7 mouse cellular contexts compared by ENCODE assay signal in the genomic region with DNA sequence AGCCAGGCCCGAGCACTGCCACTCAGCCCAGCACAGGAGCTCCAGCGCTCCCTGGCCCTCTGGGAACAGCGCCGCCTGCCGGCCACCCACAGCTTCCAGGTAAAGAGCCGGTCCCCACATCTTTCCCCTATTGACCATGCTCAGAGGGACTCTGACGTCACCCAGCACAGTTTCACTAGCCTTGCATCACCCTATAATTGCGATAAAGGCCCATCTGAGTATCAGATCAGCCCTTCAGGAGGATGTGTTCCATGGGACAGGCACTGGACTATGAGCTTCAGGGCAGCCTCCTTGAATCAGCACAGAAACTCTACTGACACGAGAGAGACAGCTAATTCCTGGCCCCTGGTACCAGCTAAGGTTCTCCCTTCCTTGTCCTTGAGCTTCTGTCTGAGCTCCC. TPM values are rescaled to one million over a fixed set of nuclear protein-coding genes. Genes with fewer than 3 reads are reported as not detected.
DNase-seq lines count a peak whose midpoint lies in the region; ATAC-seq and TF ChIP-seq lines count a peak whose summit lies in the region.

No protein-coding gene starts in this region.

- H3K9me3 ChIP-seq in kidney, embryonic 15.5 days (replicated peaks), result no peaks in the 10 kb centered on the region
- H3K9me3 ChIP-seq in liver, embryonic 15.5 days (replicated peaks), result no peaks in the 10 kb centered on the region

- ATAC-seq in kidney, embryonic 15.5 days (replicated peaks; ENCODE audit: low FRiP score), result no peak
- 0 out of 2 replicates have a peak, but pooled peaks have one; percentile 16 for ATAC-seq in liver, embryonic 15.5 days (ENCODE audit: insufficient read depth)

- no peak overlapping the region for H3K9ac ChIP-seq in kidney, embryonic 15.5 days
- no peak overlapping the region for H3K9ac ChIP-seq in liver, embryonic 15.5 days

- no peak overlapping the region for H3K4me3 ChIP-seq in kidney, adult 2 months (ENCODE audit: insufficient read depth, low read depth, low read length)
- H3K4me3 ChIP-seq in kidney, embryonic 15.5 days (replicated peaks), result no peak overlapping the region
- no peak overlapping the region for H3K4me3 ChIP-seq in liver, embryonic 15.5 days (replicated peaks)

- TF ChIP-seq CTCF in kidney, adult 2 months (conservative IDR thresholded peaks at IDR 0.05; ENCODE audit: insufficient read depth, insufficient read length, low read depth, low read length), result peak; percentile 64

- H3K4me2 ChIP-seq in kidney, embryonic 15.5 days, result no peak overlapping the region
- H3K4me2 ChIP-seq in liver, embryonic 15.5 days, result no peak overlapping the region

- 36% methylated on average over 9 of the region's 9 CpGs for WGBS in kidney, adult 2 months
- 21% methylated on average over 9 of the region's 9 CpGs for WGBS in kidney, embryonic 15.5 days
- 24% methylated on average over 9 of the region's 9 CpGs for WGBS in liver, embryonic 15.5 days (ENCODE audit: insufficient replicate concordance)

- H3K27me3 ChIP-seq in kidney, adult 2 months (replicated peaks; ENCODE audit: control insufficient read depth, insufficient read depth, low read length), result no peaks in the 10 kb centered on the region
- H3K27me3 ChIP-seq in kidney, embryonic 15.5 days, result peaks cover 43% of the 10 kb centered on the region
- peaks cover 49% of the 10 kb centered on the region for H3K27me3 ChIP-seq in liver, embryonic 15.5 days

- H3K4me1 ChIP-seq in kidney, adult 2 months (ENCODE audit: control insufficient read depth, insufficient read depth, low read length), result no peaks in the 10 kb centered on the region; the same call in 1 of the 2 replicates
- peaks cover 57% of the 10 kb centered on the region for H3K4me1 ChIP-seq in kidney, embryonic 15.5 days
- H3K4me1 ChIP-seq in liver, embryonic 15.5 days (replicated peaks), result peaks cover 29% of the 10 kb centered on the region

- no peak overlapping the region for H3K27ac ChIP-seq in kidney, adult 2 months (ENCODE audit: insufficient read depth, low read depth, low read length)
- H3K27ac ChIP-seq in kidney, embryonic 15.5 days, result no peak overlapping the region
- no peak overlapping the region for H3K27ac ChIP-seq in liver, embryonic 15.5 days (replicated peaks)

- peak; percentile 37 for DNase-seq in kidney, adult 2 months
- peak; percentile 44 to 56 for DNase-seq in CD8-positive naive resting alpha-beta T cell, adult 2 months (ENCODE audit: low read depth in 2 of 2, low spot score in 2 of 2)
- DNase-seq in T-cell, adult 2 months (ENCODE audit: low spot score), result peak; percentile 50
- peak; percentile 76 for DNase-seq in embryo, embryonic 9.5 days (ENCODE audit: extremely low spot score)
- DNase-seq in thymus, postnatal 14 days, result peak; percentile 62

- H3K36me3 ChIP-seq in kidney, adult 2 months (ENCODE audit: control insufficient read depth, insufficient read depth, low read length), result no peaks in the 10 kb centered on the region
- peaks cover 11% of the 10 kb centered on the region for H3K36me3 ChIP-seq in kidney, embryonic 15.5 days
- 0 out of 2 replicates have a peak, but pooled peaks cover 5% of the 10 kb centered on the region for H3K36me3 ChIP-seq in liver, embryonic 15.5 days (replicated peaks)

- TF ChIP-seq POLR2A in kidney, adult 2 months (IDR thresholded peaks at IDR 0.05; ENCODE audit: low read depth, low read length), result no peak

RNA-seq across cellular contexts. Expression of a gene that starts 3.6 kb away (rescaled TPM):
- polyA plus RNA-seq in kidney, adult 2 months (2012; rRNA removed), result 2.8 and 4.7 TPM in 2 replicates
- polyA plus RNA-seq in kidney, embryonic 15.5 days (2015; fragmentation: Nextera tagmentation; extraction: Ambion mirVana), result 3.0 and 4.2 TPM in 2 replicates
- polyA plus RNA-seq in liver, embryonic 15.5 days (2015; fragmentation: Nextera tagmentation; extraction: Ambion mirVana), result 0.17 and 0.38 TPM in 2 replicates

RNA-seq across cellular contexts. Expression of a gene that starts 12.8 kb away (rescaled TPM):
- 36.5 and 38.7 TPM in 2 replicates for polyA plus RNA-seq in kidney, adult 2 months (2012; rRNA removed)
- 44.0 and 51.6 TPM in 2 replicates for polyA plus RNA-seq in kidney, embryonic 15.5 days (2015; fragmentation: Nextera tagmentation; extraction: Ambion mirVana)
- polyA plus RNA-seq in liver, embryonic 15.5 days (2015; fragmentation: Nextera tagmentation; extraction: Ambion mirVana), result 24.0 and 25.5 TPM in 2 replicates

RNA-seq across cellular contexts. Expression of a gene that starts 14.0 kb away (rescaled TPM):
- polyA plus RNA-seq in kidney, adult 2 months (2012; rRNA removed), result 10.7 and 10.8 TPM in 2 replicates
- 50.3 and 74.1 TPM in 2 replicates for polyA plus RNA-seq in kidney, embryonic 15.5 days (2015; fragmentation: Nextera tagmentation; extraction: Ambion mirVana)
- 3.2 and 3.7 TPM in 2 replicates for polyA plus RNA-seq in liver, embryonic 15.5 days (2015; fragmentation: Nextera tagmentation; extraction: Ambion mirVana)

RNA-seq across cellular contexts. Expression of a gene that starts 15.2 kb away (rescaled TPM):
- 0.46 and 0.66 TPM in 2 replicates for polyA plus RNA-seq in kidney, adult 2 months (2012; rRNA removed)
- polyA plus RNA-seq in kidney, embryonic 15.5 days (2015; fragmentation: Nextera tagmentation; extraction: Ambion mirVana), result 2.1 and 2.3 TPM in 2 replicates
- polyA plus RNA-seq in liver, embryonic 15.5 days (2015; fragmentation: Nextera tagmentation; extraction: Ambion mirVana), result 0.36 and 0.54 TPM in 2 replicates

RNA-seq across cellular contexts. Expression of a gene that starts 15.3 kb away (rescaled TPM):
- 45.0 and 50.6 TPM in 2 replicates for polyA plus RNA-seq in kidney, adult 2 months (2012; rRNA removed)
- 51.0 and 51.7 TPM in 2 replicates for polyA plus RNA-seq in kidney, embryonic 15.5 days (2015; fragmentation: Nextera tagmentation; extraction: Ambion mirVana)
- 8.9 TPM in 2 replicates for polyA plus RNA-seq in liver, embryonic 15.5 days (2015; fragmentation: Nextera tagmentation; extraction: Ambion mirVana)
